Mouse (Mus musculus) brain, embryonic 14.5 days (tissue): Measurements from ENCODE around the gene Gm14569. TPM values are rescaled to one million over a fixed set of nuclear protein-coding genes. Genes with fewer than 3 reads are reported as not detected.

Source experiments
- DNase-seq: peaks from one replicate; pipeline ENCODE4 v3.0.0-alpha.2; 2011; ENCODE audit warnings: low read depth
- CTCF ChIP-seq: fragments of 200-500 bp; IDR thresholded peaks from 2 replicates; pipeline ENCODE4 v1.5.1; 2012; ENCODE audit warnings: inconsistent platforms, mild to moderate bottlenecking, moderate library complexity, borderline replicate concordance; ENCODE audit not compliant: insufficient read depth, insufficient read length; ENCODE audit errors: extremely low read depth
- POLR2A ChIP-seq: fragments of 200-500 bp; IDR thresholded peaks from 2 replicates; pipeline ENCODE4 v1.6.1; 2012; ENCODE audit warnings: mild to moderate bottlenecking, inconsistent platforms, borderline replicate concordance; ENCODE audit not compliant: poor library complexity, insufficient read depth, insufficient read length, severe bottlenecking; ENCODE audit errors: extremely low read depth
- polyA plus RNA-seq: library from polyadenylated mRNA; depleted of rRNA; stranded (reverse); fragments of >200 nt; gene quantifications from 2 replicates; pipeline ENCODE4 v1.2.3, GENCODE M21; 2012; rRNA removed

Gm14569 gene
- polyA plus RNA-seq, result 0.11 TPM in 1 of 2 replicates, not detected in the other

DNA sequence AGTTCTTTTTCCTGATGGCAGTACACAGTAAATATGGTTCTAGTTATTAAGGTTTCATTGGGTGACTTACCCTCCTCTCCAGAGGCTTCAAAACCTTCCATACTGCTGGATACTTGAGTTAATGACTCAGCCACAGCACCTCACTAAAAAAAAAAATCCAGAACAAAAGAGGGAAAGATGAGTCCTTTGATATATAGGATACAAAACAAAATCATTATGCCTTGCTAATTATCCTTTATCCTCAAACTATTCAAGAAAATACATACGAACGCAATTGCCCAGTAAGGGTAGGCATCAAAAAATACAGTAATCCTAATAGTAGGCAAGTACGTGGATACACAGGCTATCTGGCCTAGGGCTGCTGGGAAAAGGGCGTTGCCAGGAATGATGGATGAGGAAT, at the start of gene Gm14569:
Gene Gm14569, minus strand, starts transcription at position 101 of the 400 bp plus-strand sequence.
- no peak for DNase-seq
- TF ChIP-seq CTCF (no peak), POLR2A (no peak)

DNA sequence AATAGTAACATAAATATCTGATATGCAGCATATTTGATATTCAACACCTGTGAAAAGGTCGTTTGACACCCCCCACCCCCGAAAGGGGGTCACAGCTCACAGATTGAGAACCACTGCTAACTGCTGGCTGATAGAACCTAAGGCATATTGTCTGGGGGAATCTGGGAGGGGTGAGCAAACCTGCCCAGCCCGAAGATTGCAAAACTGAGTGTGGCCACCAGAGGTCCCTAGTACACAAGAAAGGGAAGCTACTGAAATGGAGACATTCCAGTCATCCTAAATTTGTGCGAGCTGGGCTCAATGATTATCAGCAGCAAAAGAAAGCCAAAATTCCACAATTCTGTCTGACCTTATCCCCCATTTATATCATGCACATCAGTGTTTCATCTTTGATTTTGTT, 42.9 kb upstream of the Gm14569 start:
- DNase-seq, result peak; percentile 76
- TF ChIP-seq CTCF, result peak; percentile 73; the same call in 1 of the 2 replicates
- no peak for TF ChIP-seq POLR2A

DNA sequence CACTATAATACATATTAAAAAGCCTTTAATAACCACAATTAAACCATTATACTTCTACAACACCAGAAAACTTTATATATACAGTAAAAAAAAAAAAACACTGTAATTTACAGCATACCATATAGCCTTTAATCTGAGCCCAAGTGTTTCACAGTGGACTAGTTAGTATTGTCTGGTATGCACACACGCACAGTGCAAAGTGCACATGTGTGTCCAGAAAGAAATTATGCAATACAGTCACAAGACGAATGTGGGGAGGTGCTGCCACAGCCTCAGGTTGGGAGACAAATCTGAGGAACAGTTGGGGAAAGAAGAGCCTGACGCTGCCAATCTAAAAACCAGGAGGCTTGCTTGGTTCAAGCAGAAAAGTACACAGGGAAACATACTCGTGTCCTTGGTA, 42.1 kb upstream of the Gm14569 start:
- DNase-seq, result no peak

DNA sequence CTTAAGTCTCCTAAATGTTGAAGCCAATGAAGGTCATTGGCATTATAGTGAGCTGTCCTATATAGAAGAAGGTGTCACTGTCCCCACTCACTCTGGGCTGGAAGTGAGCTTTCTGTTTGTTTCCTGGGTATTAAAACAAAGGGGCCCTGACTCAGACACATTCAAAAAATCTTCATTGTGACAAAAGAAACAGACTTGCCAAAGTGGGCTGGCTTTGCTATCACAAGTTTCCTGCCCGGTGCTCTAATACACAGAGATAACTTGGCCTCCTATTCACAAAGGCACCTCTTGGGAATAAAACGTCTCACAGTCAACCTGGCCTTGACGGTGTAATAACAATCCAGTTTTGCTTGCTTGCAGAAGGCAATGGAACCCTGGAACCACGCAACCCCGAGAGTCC, 38.6 kb upstream of the Gm14569 start:
- TF ChIP-seq CTCF (no peak), POLR2A (no peak)

More for the DNA sequence above, 42.1 kb upstream of the Gm14569 start:
- no peak for TF ChIP-seq CTCF
- no peak for TF ChIP-seq POLR2A

DNA sequence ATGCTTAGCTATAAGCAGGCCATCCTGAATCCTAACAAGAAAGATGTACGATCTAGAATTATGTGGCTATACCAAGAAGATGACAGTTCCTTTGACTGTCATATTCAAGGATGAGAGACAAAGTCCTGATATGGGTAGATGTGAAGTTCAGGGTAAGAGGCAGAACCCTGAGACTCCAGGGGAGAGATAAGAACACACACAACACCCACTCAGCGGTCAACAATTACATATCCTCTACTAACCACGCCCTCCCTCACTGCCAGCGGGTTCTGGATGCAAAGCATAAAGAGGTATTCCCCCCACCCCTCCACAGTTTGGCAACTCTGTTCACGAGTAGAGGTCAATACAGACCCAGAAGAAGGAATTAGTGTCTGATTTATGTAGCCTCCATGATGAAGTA, 32.1 kb upstream of the Gm14569 start:
- no peak for TF ChIP-seq POLR2A
- no peak for TF ChIP-seq CTCF

More for the DNA sequence above, 38.6 kb upstream of the Gm14569 start:
- no peak for DNase-seq

DNA sequence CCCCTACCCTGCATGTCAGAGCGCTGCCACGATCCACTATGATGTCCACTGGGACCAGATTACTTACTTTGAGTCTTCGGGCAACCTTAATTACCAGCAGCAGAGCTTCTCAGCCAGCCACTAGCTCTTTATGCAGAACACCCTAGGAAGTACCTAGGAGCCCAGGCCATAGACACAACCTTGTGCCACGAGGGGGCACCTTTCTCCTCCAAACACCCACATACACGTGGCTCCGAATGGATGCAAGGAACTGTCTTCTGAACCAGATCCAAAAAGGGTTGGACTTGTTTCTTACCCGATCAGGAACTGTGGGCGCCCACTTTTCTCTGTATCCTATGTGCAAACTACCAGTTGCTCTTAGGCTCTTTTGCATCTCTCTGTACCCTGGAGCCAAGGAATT, 22.1 kb upstream of the Gm14569 start:
- TF ChIP-seq CTCF (no peak), POLR2A (no peak)
- peak; percentile 8 for DNase-seq

More for the DNA sequence above, 32.1 kb upstream of the Gm14569 start:
- no peak for DNase-seq

DNA sequence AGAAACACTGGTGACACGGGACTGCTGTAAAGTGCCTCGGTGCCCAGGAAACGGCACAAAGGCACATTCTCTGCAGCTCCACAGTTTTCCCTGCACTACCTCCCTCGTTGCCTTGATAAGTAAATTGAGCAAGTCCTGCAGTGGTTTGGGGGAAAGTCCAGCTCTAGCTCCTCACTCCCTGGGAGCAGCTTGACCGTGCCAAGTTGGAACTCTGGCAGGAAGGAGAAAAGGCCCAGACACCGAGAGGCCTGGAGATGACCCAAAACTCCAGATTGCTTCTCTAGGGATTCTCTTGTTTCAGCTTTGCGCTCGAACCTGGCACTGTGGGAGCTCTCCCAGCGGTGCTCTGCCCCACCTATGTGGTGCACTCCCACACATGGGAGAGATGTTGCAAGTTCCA, 21.6 kb upstream of the Gm14569 start:
- TF ChIP-seq CTCF (no peak), POLR2A (no peak)
- DNase-seq, result no peak

DNA sequence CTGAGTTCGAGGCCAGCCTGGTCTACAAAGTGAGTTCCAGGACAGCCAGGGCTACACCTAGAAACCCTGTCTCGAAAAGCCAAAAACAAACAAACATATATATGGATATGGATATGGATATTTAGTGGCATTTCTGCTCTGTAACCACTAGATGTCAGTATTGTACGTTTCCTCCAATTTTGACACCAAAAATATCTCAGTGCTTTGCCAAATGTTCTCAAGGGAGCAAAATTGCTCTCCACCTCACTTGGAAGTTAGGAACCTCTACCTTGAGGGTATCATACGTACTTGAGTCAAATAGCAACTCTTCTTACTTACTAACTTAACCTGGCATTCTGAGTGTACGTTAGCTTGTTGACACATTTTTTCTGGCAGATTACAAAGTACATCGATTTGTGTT, 15.2 kb upstream of the Gm14569 start:
- DNase-seq, result peak; percentile 43
- TF ChIP-seq POLR2A (no peak), CTCF (peak; percentile 26)

DNA sequence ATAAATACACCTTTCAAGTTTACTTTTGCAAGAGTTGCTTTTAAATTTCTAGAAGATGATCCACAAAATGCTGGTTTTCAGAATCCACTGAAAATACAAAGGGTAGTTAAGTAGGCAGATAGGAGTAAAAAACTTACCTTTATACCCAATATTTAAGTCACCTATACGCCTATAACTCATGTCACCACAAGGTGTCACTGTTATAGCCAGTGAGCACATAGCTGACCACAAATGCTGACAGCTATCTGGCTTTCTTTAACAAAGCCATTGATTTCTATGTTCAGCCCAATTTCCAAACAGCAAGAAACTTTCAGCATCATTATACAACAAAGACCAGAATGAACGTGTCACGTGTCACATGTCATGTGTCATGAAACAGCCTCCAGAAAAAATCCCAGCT, 2.1 kb downstream of the Gm14569 start:
- DNase-seq, result peak; percentile 41

DNA sequence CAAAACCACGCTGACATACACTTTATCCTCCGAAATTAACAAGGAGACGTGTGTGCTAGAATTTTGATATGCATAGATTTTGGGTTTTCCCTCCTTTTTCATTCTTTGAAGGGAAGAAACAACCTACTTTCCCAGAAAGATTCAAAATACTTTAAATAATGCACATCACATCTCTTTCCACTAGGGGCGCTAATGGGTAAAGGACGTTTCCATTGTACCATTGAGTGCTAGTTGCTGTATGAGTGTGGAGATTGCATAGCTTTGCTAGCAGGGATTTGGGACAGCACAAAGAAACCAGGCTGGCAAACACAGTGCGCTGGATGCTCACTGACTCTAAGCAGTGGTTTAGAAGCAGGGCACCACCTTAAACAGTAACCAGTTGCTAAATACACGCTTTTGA, 3.6 kb downstream of the Gm14569 start:
- peak; percentile 19 for DNase-seq
- TF ChIP-seq CTCF (peak; percentile 45; the same call in 1 of the 2 replicates), POLR2A (no peak)

More for the DNA sequence above, 2.1 kb downstream of the Gm14569 start:
- no peak for TF ChIP-seq POLR2A
- peak; percentile 43; the same call in 1 of the 2 replicates for TF ChIP-seq CTCF

DNA sequence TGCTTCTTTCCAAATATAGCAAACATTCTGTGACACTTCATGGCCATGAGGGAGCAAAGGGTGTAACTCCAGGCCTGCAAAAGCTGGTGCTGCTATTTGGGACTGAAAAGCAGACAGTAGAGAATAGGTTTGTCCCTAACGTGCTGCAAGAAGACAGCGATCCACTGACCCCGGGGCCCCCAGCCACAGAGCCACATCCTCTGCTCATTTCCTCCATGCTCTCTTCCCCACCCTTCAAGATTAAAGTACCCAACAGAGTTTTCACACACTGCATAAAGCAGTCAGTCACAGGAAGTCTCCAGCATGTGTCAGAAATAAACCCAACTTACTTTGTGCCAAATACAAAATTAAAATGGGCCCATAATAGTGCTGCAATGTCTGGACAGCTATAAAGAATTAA, 16.8 kb downstream of the Gm14569 start:
- no peak for DNase-seq
- TF ChIP-seq CTCF, result no peak
- TF ChIP-seq POLR2A, result no peak

DNA sequence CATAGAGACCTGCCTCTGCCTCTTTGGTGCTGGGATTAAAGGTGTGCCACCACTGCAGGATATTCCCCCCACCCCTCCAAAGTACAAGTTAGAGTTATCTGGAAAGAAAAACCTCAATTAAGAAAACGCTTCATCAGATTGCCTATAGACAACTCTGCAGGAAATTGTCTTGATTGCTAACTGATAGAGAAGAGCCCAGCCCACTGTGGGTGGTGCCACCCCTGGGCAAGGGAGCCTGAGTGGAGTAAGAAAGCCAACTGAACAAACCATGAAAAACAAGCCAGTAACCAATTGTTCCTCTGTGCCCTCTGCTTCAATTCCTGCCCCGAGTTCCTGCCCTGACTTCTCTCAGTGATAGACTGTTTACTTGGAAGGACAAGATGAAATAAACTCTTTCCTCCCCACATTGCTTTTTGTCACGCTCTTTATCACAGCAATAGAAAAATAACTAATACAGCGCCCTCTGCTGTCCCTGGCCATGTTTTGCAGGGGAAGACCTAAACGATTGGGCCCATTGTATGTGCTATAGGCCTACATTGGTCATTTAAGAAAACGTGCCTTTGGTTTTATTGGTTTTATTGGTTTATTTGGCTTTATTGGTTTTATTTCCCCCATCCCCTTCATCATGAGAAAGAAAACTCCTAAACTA, 17.4 kb downstream of the Gm14569 start:
- TF ChIP-seq POLR2A, result no peak
- TF ChIP-seq CTCF, result peak; percentile 17; the same call in 1 of the 2 replicates
- no peak for DNase-seq

DNA sequence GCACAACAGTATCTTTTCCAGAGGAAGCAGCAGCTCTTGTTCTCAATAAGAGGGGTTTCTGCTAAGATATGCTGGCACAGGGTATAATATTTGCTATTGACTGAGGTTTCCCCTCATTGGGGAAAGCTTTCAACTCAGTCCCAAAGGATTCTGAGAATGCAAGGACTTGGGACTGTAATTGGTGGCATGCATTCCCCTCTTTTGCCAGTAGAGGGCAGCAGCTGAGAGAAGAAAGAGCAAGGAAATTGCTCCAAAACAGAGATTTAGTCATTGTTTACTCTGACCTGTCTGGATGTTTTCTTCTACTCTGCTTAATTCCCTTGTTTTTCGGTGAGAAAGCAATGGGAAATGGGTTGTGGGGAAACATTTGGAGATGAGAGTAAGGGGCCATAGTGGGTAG, 35.6 kb downstream of the Gm14569 start:
- no peak for TF ChIP-seq POLR2A
- peak; percentile 60; the same call in 1 of the 2 replicates for TF ChIP-seq CTCF
- peak; percentile 26 for DNase-seq

DNA sequence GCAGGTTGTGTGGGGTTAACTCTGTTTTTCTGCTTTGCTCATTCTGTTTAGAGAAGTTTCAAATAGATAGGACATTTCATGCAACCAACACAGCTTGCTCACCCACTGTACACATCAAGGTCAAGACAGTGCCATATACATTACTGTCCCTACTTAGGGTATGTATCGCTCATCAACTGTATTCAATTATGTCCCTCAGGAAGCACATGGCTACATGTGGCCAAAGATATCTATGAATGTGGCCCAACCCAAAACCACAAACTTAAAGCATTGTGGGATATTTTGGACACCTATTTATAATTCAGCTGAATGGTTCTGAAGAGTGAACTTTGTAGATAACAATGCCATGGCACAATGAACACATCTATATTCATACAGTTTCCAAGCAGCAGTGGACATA, 53.7 kb downstream of the Gm14569 start:
- TF ChIP-seq CTCF, result no peak
- TF ChIP-seq POLR2A, result no peak

More for the DNA sequence above, 53.7 kb downstream of the Gm14569 start:
- no peak for DNase-seq
